Mouse (Mus musculus) intestine, postnatal 0 days (tissue): ENCODE measurements at regions not wholly inside any gene's neighbourhood (a gene's known extent, or its start where the extent isn't known, plus 50 kb on each side); places are given as distances from the start of the nearest gene placed in this dataset.

ENCODE experiments used
- ATAC-seq: fragments of 200-750 bp; cut with Nextera tagmentation; 2 replicates; pipeline ENCODE4 v1.8.0; 2017; ENCODE audit warnings: mild to moderate bottlenecking, moderate TSS enrichment, moderate library complexity
- H3K27ac ChIP-seq: fragments of 300-500 bp; sonication (generic); 2 replicates; pipeline ENCODE4 v1.5.1; 2014; ENCODE audit warnings: mild to moderate bottlenecking, low read depth, low read length, moderate library complexity
- H3K27me3 ChIP-seq: fragments of 300-500 bp; sonication (generic); replicated peaks from 2 replicates; pipeline ENCODE4 v1.6.1; 2014; ENCODE audit warnings: low read length, mixed read lengths; ENCODE audit not compliant: control insufficient read depth, insufficient read depth
- H3K36me3 ChIP-seq: fragments of 300-500 bp; sonication (generic); 2 replicates; pipeline ENCODE4 v1.6.1; 2014; ENCODE audit warnings: mild to moderate bottlenecking, moderate library complexity; ENCODE audit not compliant: control insufficient read depth, insufficient read depth
- H3K4me1 ChIP-seq: fragments of 300-500 bp; sonication (generic); replicated peaks from 2 replicates; pipeline ENCODE4 v1.6.1; 2014; ENCODE audit warnings: antibody characterized with exemption, low read length, mixed read lengths; ENCODE audit not compliant: control insufficient read depth, insufficient read depth
- H3K4me2 ChIP-seq: fragments of 300-500 bp; sonication (generic); replicated peaks from 2 replicates; pipeline ENCODE4 v1.6.1; 2014; ENCODE audit warnings: low read depth, mild to moderate bottlenecking, moderate library complexity
- H3K4me3 ChIP-seq: fragments of 300-500 bp; sonication (generic); 2 replicates; pipeline ENCODE4 v1.5.1; 2014; ENCODE audit warnings: low read depth, low read length
- H3K9ac ChIP-seq: fragments of 300-500 bp; sonication (generic); 2 replicates; pipeline ENCODE4 v1.6.1; 2014; ENCODE audit warnings: mild to moderate bottlenecking, low read depth, low read length
- H3K9me3 ChIP-seq: fragments of 300-500 bp; sonication (generic); 2 replicates; pipeline ENCODE4 v1.6.1; 2016; ENCODE audit warnings: mixed run types; ENCODE audit not compliant: control insufficient read depth
- CTCF ChIP-seq: sonication (generic); IDR thresholded peaks from 2 replicates; pipeline ENCODE4 v1.5.1; 2016; ENCODE audit warnings: low read depth, mild to moderate bottlenecking, control low read depth, antibody characterized with exemption, moderate library complexity
- WGBS: fragments of 180-500 bp; shearing (Covaris S2); extraction: QIAGEN DNeasy Blood & Tissue Kit; methylation state at CpG from one replicate; pipeline ENCODE4 v1.1.7; 2014; 5-methylcytosine and 5-hydroxymethylcytosine counted together

DNA sequence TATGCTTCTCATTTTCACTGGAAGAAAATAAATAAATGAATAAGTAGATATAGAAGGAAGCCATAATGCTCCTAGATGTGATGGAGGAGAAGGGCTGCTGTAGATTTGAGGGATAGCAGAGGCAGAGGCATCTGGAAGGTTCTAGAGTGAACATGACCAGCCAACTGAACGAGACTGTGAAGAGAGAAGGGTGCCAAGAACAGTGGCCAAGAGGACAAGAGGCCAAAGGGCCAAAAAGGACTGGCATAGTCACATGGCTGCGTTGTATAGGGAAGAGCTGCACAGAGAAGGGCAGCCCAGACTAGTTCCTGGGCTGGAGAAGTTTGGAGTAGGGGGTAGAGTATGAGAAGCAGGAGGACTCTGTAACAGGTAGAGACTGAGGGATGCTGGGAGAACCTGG, 229.3 kb downstream of the Gm10260 start:
- Histone ChIP-seq H3K9ac (no peak overlapping the region), H3K4me1 (no peaks in the 10 kb centered on the region), H3K9me3 (no peaks in the 10 kb centered on the region), H3K4me2 (no peak overlapping the region), H3K27me3 (no peaks in the 10 kb centered on the region), H3K36me3 (no peaks in the 10 kb centered on the region), H3K4me3 (no peak overlapping the region), H3K27ac (no peak overlapping the region)
- 74% methylated on average over 2 of the region's 2 CpGs for WGBS
- no peak for ATAC-seq
- no peak for TF ChIP-seq CTCF

DNA sequence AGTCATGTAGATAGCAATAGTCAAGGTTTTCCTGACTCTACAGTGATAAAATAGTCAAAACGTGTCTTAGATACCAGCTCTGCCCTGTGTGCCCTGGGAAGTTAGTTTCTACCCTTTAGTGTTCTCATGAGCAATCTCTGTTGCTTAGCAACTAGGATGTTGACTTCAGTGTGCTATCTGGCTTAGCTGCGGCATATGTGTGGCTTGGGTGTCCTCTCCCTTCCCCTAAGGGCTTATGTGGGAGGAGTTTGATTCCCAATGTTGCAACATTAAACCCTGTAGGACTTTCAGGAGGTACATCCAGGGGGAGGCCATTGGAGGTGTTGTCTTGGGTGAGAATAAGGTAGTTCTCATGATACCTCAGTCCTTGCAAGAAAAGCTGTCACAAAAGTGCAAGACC, 229.9 kb downstream of the Gm10260 start:
- ATAC-seq = peak; percentile 52
- Histone ChIP-seq H3K4me1 (no peaks in the 10 kb centered on the region), H3K9me3 (no peaks in the 10 kb centered on the region), H3K4me2 (no peak overlapping the region), H3K27ac (no peak overlapping the region), H3K4me3 (no peak overlapping the region), H3K9ac (no peak overlapping the region), H3K27me3 (no peaks in the 10 kb centered on the region), H3K36me3 (no peaks in the 10 kb centered on the region)
- TF ChIP-seq CTCF = no peak
- WGBS = 31% methylated on average over 2 of the region's 2 CpGs

DNA sequence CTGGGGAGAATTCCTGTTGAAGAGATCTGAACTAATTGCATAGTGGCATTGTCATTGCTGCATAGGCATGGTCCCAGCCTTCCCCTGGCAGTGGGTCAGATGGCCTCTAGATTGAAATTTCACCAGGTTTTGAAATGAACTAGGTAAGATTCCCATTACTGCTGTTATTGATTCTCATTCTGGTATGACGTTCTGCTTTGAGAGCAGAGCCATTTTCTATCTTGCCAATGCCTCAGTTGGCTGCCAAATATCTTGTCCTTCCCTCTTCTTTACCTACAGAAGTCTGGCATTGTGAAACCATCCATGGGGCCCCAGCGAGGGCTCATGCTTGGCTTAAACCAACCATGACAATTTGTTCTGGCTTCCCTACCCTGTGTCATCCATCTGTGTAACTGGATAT, 232.5 kb downstream of the Gm10260 start:
- Histone ChIP-seq H3K4me1 (no peaks in the 10 kb centered on the region), H3K27ac (no peak overlapping the region), H3K9ac (no peak overlapping the region), H3K9me3 (no peaks in the 10 kb centered on the region), H3K36me3 (no peaks in the 10 kb centered on the region), H3K27me3 (no peaks in the 10 kb centered on the region), H3K4me3 (no peak overlapping the region), H3K4me2 (no peak overlapping the region)
- TF ChIP-seq CTCF = no peak
- no peak for ATAC-seq
- WGBS = 93% methylated on average over 2 of the region's 2 CpGs

DNA sequence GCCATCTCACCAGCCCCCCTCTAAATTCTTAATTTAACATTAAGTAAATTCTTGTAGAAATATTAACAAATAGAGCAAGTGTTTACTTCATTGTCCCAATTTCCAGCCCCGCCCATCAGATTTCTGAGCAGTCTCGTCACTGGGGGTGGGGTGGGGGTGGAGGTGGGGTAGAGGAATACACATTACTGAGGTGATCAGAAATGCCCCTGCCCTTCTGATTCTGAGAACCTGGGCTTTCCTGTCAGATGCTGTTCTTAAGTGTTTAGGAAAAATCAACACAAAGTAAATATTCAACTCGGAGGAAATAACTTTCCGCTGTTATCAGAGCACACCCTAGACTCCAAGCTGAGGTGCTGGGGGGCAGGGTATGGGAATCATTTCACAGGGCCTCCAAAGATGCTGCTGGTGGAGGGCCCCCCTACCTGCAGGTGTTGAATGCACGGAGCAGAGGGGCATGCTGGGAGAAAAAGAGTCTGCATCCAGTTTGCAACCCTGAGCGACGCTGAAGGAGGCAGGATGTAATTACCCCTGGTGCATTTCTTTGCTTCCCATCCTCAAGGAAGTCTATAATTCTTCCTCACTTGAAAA, 235.5 kb downstream of the Gm10260 start:
- WGBS = 26% methylated on average over 7 of the region's 7 CpGs
- Histone ChIP-seq H3K9me3 (no peaks in the 10 kb centered on the region), H3K4me2 (no peak overlapping the region), H3K27me3 (no peaks in the 10 kb centered on the region), H3K4me1 (no peaks in the 10 kb centered on the region), H3K36me3 (no peaks in the 10 kb centered on the region), H3K9ac (no peak overlapping the region), H3K27ac (no peak overlapping the region), H3K4me3 (no peak overlapping the region)
- TF ChIP-seq CTCF = no peak
- 0 out of 2 replicates have a peak, but pooled peaks have one; percentile 41 for ATAC-seq

DNA sequence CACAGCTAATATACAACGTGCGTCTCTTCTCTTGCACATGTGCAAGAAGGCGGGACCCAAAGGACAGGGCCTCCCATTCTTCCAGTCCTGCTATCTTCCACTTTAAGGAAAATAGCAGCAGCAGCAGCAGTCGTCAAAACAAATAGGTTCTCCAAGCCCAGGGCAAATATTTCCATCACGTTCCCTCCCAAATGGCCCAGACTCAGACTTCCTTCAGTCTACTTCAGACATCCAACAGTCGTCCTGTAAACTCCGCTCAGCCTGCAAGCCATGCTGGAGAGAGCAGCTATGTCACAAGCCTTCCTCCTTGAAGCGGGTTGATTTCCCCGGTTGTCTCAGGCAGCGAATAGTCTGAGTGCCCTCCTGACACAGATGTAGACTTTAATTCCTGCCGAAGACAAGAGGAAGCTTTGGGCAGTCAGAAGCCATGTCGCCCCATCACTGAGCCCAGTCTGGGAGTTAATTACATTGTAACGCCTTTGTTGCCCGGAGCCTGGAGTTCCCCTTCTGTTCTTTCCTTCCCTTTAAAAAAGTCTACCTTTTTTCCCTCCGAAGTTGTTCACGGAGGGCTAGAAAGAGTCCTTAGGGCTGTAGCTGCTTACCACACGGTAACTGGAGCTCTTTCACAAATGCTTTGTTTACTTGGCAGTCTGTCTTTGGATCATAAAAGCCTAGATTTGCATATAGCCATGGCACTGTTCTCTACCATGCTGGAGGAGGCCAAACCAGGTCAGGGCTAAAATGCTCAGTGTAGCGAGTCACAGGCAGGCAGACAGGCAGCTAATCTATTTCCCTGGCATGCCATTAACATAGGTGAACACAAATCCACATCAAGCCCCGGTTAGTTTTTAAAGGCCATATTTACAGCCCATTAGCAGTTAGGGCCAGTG, 236.7 kb downstream of the Gm10260 start:
- no peak overlapping the region for H3K4me2 ChIP-seq
- H3K4me1 ChIP-seq = no peaks in the 10 kb centered on the region
- TF ChIP-seq CTCF = no peak
- no peak overlapping the region for H3K4me3 ChIP-seq
- WGBS = 50% methylated on average over 19 of the region's 19 CpGs
- H3K36me3 ChIP-seq = no peaks in the 10 kb centered on the region
- H3K27me3 ChIP-seq = no peaks in the 10 kb centered on the region
- no peak for ATAC-seq
- no peak overlapping the region for H3K9ac ChIP-seq
- no peak overlapping the region for H3K27ac ChIP-seq
- no peaks in the 10 kb centered on the region for H3K9me3 ChIP-seq

DNA sequence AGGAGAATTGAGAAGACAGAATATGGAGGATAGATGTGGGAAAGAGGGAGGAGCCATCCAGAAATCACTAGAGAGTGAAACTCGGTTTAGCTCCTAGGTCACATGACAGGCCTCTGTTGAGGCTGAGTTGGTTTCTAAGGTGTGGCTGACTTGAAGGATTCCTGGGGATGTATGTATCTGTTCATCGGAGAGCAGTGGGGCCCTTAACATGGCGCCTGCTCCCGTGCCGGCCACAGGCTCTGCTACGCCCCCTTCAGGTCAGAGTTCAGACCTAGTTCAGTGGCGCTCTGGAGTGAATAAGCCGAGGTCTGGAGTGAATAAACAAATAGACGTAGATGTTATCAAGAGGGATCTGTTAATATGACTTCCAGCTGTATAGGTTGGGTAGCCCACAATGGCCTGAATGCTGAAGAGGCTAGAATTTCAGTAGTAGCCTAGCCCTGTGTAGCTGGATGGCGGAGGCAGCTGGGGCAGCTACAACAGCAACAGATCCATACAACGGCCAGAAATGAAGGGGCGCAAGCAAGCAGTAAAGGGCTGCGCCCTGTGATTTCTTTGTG, 239.4 kb downstream of the Gm10260 start:
- WGBS = 60% methylated on average over 13 of the region's 13 CpGs

More for the DNA sequence above, 239.4 kb downstream of the Gm10260 start:
- Histone ChIP-seq H3K27ac (no peak overlapping the region), H3K9me3 (no peaks in the 10 kb centered on the region), H3K9ac (no peak overlapping the region), H3K4me3 (no peak overlapping the region), H3K4me2 (no peak overlapping the region), H3K36me3 (no peaks in the 10 kb centered on the region), H3K27me3 (no peaks in the 10 kb centered on the region), H3K4me1 (no peaks in the 10 kb centered on the region)
- TF ChIP-seq CTCF = 0 out of 2 replicates have a peak, but pooled peaks have one; percentile 11
- ATAC-seq = 0 out of 2 replicates have a peak, but pooled peaks have one; percentile 28
